Mouse (Mus musculus): Measurements from ENCODE around the gene Endou. TPM values are rescaled to one million over a fixed set of nuclear protein-coding genes. Genes with fewer than 3 reads are reported as not detected.

Endou gene
- polyA plus RNA-seq, 1 experiment: 2.9 TPM

DNA sequence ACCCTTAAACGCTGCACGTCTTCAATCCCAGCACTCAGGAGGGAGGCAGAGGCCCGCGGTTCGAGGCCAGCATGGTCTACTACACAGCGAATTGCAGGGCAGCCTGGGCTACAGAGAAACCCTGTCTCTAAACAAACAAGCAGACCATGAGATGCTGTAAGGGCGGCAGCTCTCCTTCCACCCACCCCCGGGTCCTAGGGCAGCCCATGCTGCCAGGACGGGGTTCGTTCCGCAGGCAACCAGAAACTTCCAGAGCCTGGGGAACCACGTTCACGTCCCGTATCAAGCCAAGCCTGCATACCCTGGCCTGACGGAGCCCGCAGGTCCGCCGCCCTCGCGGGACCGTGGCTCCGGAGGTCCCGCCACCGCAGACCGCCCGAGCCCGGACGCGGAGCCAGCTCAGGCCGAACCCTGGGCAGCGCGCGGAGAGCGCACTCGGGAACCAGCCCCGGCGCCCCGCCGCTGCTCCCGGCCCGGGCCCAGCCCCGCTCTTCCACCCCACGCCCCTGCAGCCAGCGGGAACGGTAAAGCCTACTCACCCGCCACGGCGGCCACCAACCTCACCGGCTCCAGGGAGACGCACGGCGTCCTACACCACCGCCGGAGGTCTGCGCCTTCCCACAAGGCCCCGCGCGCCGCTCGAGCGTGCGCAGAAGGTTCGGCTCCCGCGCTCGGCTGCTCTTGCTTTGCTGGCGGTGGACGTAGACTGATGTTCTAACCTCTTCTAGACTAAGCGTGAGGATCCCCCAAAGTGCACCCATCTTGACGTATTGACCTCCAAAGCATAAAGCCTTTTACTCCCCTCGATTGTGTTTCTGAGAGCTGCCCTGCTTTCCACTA is 25.7 kb downstream of the Endou start, which contains the start of gene Rpap3:
Gene Rpap3 (minus strand): TSS at position 615 of the 840 bp plus-strand sequence.
- Histone ChIP-seq H3K4me1 (ENCODE audit: control insufficient read depth, insufficient read depth, low read length) (no peaks in the 10 kb centered on the region), H3K36me3 (ENCODE audit: control insufficient read depth, insufficient read depth, low read length) (no peaks in the 10 kb centered on the region), H3K27me3 (replicated peaks; ENCODE audit: control insufficient read depth, insufficient read depth, low read length) (no peaks in the 10 kb centered on the region), H3K4me3 (ENCODE audit: insufficient read depth, low read depth, low read length) (peak within 1 kb of the TSS; percentile 95), H3K27ac (ENCODE audit: insufficient read depth, low read depth, low read length) (peak within 1 kb of the TSS; percentile 76)
- under 1% methylated on average over 70 of the region's 71 CpGs for WGBS
- peak; percentile 90 for DNase-seq
- TF ChIP-seq CTCF (conservative IDR thresholded peaks at IDR 0.05; ENCODE audit: insufficient read depth, insufficient read length, low read depth, low read length) (no peak), POLR2A (IDR thresholded peaks at IDR 0.05; ENCODE audit: low read depth, low read length) (peak; percentile 56)

- H3K27ac ChIP-seq (ENCODE audit: insufficient read depth, low read depth, low read length): no peak overlapping the region
- no peak overlapping the region for H3K4me3 ChIP-seq (ENCODE audit: insufficient read depth, low read depth, low read length)
- no peaks in the 10 kb centered on the region; the same call in 1 of the 2 replicates for H3K36me3 ChIP-seq (ENCODE audit: control insufficient read depth, insufficient read depth, low read length)
- TF ChIP-seq POLR2A (IDR thresholded peaks at IDR 0.05; ENCODE audit: low read depth, low read length): no peak
- H3K27me3 ChIP-seq (replicated peaks; ENCODE audit: control insufficient read depth, insufficient read depth, low read length): no peaks in the 10 kb centered on the region
- no peaks in the 10 kb centered on the region for H3K4me1 ChIP-seq (ENCODE audit: control insufficient read depth, insufficient read depth, low read length)
- 81% methylated on average over 10 of the region's 10 CpGs for WGBS
- no peak for DNase-seq
Measured at GRCm38 (mm10) chr15:97696616-97697015, 34.5 kb downstream of the Endou start.

- Histone ChIP-seq H3K27ac (ENCODE audit: insufficient read depth, low read depth, low read length) (no peak overlapping the region), H3K4me3 (ENCODE audit: insufficient read depth, low read depth, low read length) (no peak overlapping the region), H3K36me3 (ENCODE audit: control insufficient read depth, insufficient read depth, low read length) (peaks cover 2% of the 10 kb centered on the region; the same call in 1 of the 2 replicates), H3K27me3 (replicated peaks; ENCODE audit: control insufficient read depth, insufficient read depth, low read length) (no peaks in the 10 kb centered on the region), H3K4me1 (ENCODE audit: control insufficient read depth, insufficient read depth, low read length) (no peaks in the 10 kb centered on the region)
- 81% methylated on average over 5 of the region's 5 CpGs for WGBS
- DNase-seq: no peak
- TF ChIP-seq POLR2A (IDR thresholded peaks at IDR 0.05; ENCODE audit: low read depth, low read length): no peak
- no peak for TF ChIP-seq CTCF (conservative IDR thresholded peaks at IDR 0.05; ENCODE audit: insufficient read depth, insufficient read length, low read depth, low read length)
Measured at GRCm38 (mm10) chr15:97693411-97693810, 37.7 kb downstream of the Endou start.

GRCm38 (mm10) chr15:97684118-97684517 is 47.0 kb downstream of the Endou start:
- WGBS: 83% methylated on average over 9 of the region's 9 CpGs
- no peak for DNase-seq
- H3K27me3 ChIP-seq (replicated peaks; ENCODE audit: control insufficient read depth, insufficient read depth, low read length): no peaks in the 10 kb centered on the region
- no peak for TF ChIP-seq POLR2A (IDR thresholded peaks at IDR 0.05; ENCODE audit: low read depth, low read length)
- TF ChIP-seq CTCF (conservative IDR thresholded peaks at IDR 0.05; ENCODE audit: insufficient read depth, insufficient read length, low read depth, low read length): no peak
- H3K36me3 ChIP-seq (ENCODE audit: control insufficient read depth, insufficient read depth, low read length): peaks cover 3% of the 10 kb centered on the region
- peaks cover 13% of the 10 kb centered on the region for H3K4me1 ChIP-seq (ENCODE audit: control insufficient read depth, insufficient read depth, low read length)
- H3K27ac ChIP-seq (ENCODE audit: insufficient read depth, low read depth, low read length): peak overlapping the region; percentile 27; the same call in 1 of the 2 replicates
- H3K4me3 ChIP-seq (ENCODE audit: insufficient read depth, low read depth, low read length): no peak overlapping the region

- TF ChIP-seq POLR2A (IDR thresholded peaks at IDR 0.05; ENCODE audit: low read depth, low read length) (no peak), CTCF (conservative IDR thresholded peaks at IDR 0.05; ENCODE audit: insufficient read depth, insufficient read length, low read depth, low read length) (no peak)
Measured at GRCm38 (mm10) chr15:97682053-97682452, 49.1 kb downstream of the Endou start.

DNA sequence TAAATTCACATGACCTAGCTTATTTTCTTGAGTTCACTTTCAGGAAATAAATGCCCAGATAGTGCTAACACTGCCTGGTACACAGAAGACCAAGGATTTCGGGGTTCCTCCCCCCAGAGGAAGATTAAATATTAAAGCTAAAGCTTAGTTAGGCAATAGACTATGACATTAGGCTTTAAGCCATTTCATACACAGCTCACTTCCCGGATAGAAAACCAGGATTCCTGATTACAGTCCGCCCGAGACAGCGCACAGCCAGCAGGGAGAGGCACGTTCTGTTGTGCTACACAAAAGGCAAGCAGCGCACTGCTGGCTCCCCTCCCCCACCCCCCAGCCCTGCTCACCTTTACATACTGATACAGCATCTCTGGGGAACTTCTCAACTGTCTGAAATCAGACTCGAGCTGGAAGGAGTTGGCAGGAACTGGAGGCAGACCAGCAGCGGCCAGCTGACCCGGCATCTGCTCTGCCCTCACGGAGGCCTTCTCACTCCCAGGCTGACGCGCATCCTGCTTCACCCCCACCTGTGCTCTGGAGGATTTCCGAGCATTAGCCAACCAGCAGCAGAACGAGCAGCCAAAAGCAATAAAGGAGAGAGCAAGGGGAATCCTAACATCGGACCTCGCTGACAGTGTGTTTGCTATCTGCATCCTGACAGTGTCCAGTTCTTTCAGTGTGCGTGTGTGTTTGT is 51.0 kb downstream of the Endou start:
- Histone ChIP-seq H3K4me1 (ENCODE audit: control insufficient read depth, insufficient read depth, low read length) (peaks cover 13% of the 10 kb centered on the region), H3K27me3 (replicated peaks; ENCODE audit: control insufficient read depth, insufficient read depth, low read length) (no peaks in the 10 kb centered on the region), H3K36me3 (ENCODE audit: control insufficient read depth, insufficient read depth, low read length) (peaks cover 4% of the 10 kb centered on the region), H3K4me3 (ENCODE audit: insufficient read depth, low read depth, low read length) (no peak overlapping the region), H3K27ac (ENCODE audit: insufficient read depth, low read depth, low read length) (no peak overlapping the region)
- DNase-seq: peak; percentile 37
- TF ChIP-seq CTCF (conservative IDR thresholded peaks at IDR 0.05; ENCODE audit: insufficient read depth, insufficient read length, low read depth, low read length) (no peak), POLR2A (IDR thresholded peaks at IDR 0.05; ENCODE audit: low read depth, low read length) (no peak)
- WGBS: 48% methylated on average over 18 of the region's 18 CpGs

More at GRCm38 (mm10) chr15:97682053-97682452, 49.1 kb downstream of the Endou start:
- peak overlapping the region; percentile 57 for H3K27ac ChIP-seq (ENCODE audit: insufficient read depth, low read depth, low read length)
- 28% methylated on average over 8 of the region's 8 CpGs for WGBS
- H3K36me3 ChIP-seq (ENCODE audit: control insufficient read depth, insufficient read depth, low read length): peaks cover 3% of the 10 kb centered on the region
- H3K4me1 ChIP-seq (ENCODE audit: control insufficient read depth, insufficient read depth, low read length): peaks cover 13% of the 10 kb centered on the region
- H3K4me3 ChIP-seq (ENCODE audit: insufficient read depth, low read depth, low read length): peak overlapping the region; percentile 30; the same call in 1 of the 2 replicates
- no peaks in the 10 kb centered on the region for H3K27me3 ChIP-seq (replicated peaks; ENCODE audit: control insufficient read depth, insufficient read depth, low read length)
- peak; percentile 84 for DNase-seq

DNA sequence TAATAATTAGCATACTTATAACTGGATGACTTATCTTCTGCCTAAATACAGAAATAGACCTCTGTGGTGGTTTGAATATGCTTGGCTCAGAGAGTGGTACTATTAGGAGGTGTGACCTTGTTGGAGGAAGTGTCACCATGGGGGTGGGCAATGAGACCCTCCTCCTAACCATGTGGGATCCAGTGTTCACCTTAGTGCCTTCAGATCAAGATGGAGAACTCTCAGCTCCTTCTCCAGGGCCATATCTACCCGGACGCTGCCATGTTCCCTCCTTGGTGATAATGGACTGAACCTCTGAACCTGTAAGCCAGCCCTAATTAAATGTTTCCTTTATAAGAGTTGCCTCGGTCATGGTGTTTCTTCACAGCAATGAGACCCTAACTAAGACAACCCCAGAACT is 53.8 kb downstream of the Endou start:
- DNase-seq: no peak
- 86% methylated on average over 3 of the region's 3 CpGs for WGBS
- Histone ChIP-seq H3K4me3 (ENCODE audit: insufficient read depth, low read depth, low read length) (no peak overlapping the region), H3K27ac (ENCODE audit: insufficient read depth, low read depth, low read length) (no peak overlapping the region), H3K36me3 (ENCODE audit: control insufficient read depth, insufficient read depth, low read length) (peaks cover 2% of the 10 kb centered on the region; the same call in 1 of the 2 replicates), H3K4me1 (ENCODE audit: control insufficient read depth, insufficient read depth, low read length) (peaks cover 8% of the 10 kb centered on the region), H3K27me3 (replicated peaks; ENCODE audit: control insufficient read depth, insufficient read depth, low read length) (no peaks in the 10 kb centered on the region)
- TF ChIP-seq POLR2A (IDR thresholded peaks at IDR 0.05; ENCODE audit: low read depth, low read length) (no peak), CTCF (conservative IDR thresholded peaks at IDR 0.05; ENCODE audit: insufficient read depth, insufficient read length, low read depth, low read length) (no peak)

Measured in kidney, adult 2 months (tissue).